Mouse (Mus musculus) spleen, adult 12 weeks (tissue): Measurements from ENCODE around the gene Slc4a11.
"Not testable (repeated sequence)": the region's sequence is repeated elsewhere in the genome, so short reads cannot be mapped to it uniquely, and the experiment has no call there.

Source experiments
- DNase-seq: peaks from one replicate; pipeline ENCODE4 v3.0.0; 2022; ENCODE audit warnings: low spot score

Slc4a11 gene

DNA sequence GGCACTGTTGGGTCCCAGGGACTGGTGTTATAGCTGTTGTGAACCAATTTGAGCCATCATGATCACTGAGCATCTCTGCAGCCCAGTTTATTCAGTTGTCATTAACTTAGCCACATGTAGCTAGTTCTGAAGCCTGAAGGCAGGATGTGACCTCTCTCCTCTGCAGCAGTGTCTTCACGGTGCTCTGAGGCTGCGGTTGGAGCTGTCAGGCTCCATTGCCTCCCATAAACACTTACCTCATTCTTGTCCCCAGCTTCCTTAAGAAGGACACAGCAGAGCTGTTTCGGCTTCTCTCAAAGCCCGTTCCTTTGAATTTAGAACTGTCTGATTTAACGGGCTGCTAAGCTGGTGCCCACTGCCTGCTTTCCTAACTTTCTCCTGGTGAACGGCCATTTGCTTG lies 17.4 kb downstream of the Slc4a11 start:
- no peak for DNase-seq

DNA sequence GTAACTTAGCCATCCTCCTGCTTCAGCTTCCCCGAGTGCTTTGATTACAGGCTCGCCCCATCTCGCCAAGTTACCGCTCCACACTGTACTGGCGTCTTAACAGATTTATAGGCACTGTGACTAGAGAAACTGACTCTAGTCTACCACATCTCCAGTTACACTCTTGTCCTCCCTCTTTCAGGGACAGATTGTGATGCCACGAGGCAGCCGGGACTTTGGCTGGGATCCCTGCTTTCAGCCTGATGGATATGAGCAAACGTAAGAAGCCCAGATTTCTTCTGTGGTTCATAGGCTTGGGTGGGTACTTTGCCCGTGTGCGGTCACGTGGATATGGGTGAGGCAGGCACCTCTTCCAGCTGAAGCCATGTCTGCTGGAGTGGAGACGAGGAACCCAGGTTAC lies 18.2 kb downstream of the Slc4a11 start:
- DNase-seq, result no peak

DNA sequence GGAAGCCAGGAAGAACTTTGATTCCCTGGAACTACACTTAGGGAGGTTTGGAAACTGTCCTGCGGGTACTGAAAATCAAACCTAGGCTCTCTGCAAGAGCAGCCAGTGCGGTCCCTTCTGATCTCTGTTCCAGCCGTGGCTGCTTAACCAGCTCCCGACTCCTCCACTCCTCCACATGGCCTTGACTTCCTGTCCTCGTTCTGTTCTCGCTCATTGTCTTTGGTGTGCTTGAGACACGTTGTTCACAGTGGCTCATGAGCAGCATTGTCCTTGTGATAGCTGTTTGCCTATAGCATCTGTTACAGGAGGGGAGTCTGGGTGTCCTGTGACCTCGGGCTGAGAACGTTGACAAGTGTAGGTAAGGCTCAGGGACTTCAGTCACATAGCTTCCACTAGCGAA lies 20.1 kb downstream of the Slc4a11 start:
- DNase-seq, result no peak

DNA sequence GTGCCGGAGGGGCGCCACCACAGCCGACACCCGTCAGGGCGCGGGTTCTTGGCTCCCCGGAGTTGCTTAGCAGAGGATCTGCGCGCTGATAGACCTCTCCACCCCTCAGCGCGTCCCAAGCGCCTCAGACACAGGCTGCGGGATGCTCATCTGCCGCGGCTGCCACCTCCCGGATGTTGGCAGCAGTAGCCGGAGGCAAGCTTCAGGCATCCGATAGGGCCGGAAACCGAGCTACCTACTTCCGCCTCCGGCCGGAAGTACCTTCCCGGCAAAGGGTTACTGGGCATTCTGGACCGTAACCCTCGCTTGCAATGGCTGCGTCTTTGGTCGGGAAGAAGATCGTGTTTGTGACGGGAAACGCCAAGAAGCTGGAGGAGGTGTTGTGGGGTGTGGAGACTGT lies 29.8 kb downstream of the Slc4a11 start, which contains the start of gene Itpa:
TSS of gene Itpa (plus strand) at position 52 of the 400 bp plus-strand sequence.
- peak; percentile 76 for DNase-seq

DNA sequence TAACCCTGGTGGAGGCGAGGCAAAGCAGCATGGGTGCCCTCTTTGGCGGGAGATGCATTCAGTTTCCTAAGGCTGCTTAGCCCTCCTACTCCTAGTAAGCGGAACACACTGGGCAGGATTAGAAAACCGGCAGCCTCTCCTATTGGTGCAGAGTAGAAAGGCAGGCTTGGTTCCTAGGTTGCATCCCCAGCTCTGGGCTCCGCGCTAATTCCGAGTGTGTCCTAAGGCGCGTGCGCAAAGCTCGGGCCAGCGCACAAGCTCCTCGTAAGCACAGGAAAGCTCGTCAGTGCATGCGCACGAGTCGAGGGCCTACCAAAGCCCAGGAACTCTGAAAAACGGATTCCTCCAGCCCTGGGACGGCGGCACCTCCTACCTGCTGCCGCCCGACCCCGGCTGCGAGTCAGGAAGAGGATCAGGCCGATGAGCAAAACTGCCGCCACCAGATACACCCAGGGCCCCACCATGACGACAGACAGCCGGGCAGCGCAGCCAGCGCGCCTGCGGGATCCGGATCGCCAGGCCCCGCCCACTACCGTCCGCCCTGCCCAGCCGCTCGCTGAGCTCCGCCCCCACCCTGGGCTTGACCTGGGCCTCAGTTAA lies 33.1 kb downstream of the Slc4a11 start, which contains the start of gene Ddrgk1:
TSS of gene Ddrgk1 (minus strand) at position 558 of the 600 bp plus-strand sequence.
- DNase-seq, result peak; percentile 89

DNA sequence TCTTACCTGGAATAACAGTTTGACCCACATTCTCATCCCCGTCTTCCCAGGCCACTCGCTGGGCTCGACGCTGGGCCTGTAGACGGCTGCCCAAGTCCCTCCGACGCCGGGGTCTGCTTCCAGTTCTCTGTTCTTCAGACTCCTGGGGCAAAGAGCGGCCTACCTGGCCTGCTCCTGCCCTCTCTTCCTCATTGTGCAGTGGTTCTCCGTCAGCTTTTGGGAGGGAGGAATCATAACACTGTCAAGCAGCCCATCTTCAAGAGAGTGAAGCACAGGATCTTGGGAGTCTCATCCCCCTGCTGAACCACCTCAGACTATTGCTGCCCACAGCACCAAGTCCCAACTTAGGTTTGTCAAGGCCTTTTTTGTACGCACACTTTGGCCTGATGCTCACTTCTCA lies 34.0 kb downstream of the Slc4a11 start:
- no peak for DNase-seq

DNA sequence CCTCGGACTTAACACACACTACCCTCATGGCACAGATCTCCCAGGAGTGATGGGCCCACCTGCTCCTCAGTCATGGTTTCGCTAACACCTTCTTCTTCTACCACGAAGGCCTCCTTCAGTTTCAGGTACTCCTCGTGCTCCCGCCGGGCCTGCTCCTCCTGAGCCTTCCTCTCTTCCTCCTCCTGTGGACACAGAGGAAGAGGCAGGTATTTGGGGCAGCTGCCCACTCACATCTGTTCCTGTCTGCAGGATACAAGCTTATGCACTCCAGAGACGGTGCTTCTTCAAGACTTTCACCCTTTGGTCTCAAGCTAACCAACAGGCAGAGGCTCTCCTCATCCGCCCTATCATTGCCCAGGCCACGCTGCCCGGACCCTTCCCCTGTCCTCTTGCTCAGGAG lies 38.8 kb downstream of the Slc4a11 start:
- DNase-seq, result no peak

DNA sequence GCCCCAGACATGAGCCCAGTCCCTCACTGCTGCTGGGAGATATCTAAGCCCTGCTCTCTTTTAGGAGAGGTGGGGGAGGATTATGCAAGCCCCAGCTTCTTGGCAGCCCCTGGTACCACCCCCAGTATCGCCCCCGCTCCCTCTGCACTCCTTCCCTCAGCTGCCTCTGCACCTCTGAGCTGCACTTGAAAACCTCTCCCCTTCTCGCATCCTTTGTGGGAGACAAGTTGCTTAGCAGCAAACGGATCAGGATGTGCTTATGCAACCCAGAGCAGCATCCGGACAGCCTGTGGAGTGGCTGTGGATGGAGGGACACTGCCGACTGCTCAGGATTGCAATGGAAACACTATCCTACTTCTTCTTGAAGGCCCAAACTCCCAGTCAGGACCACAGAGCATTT lies 39.8 kb downstream of the Slc4a11 start:
- no peak for DNase-seq

DNA sequence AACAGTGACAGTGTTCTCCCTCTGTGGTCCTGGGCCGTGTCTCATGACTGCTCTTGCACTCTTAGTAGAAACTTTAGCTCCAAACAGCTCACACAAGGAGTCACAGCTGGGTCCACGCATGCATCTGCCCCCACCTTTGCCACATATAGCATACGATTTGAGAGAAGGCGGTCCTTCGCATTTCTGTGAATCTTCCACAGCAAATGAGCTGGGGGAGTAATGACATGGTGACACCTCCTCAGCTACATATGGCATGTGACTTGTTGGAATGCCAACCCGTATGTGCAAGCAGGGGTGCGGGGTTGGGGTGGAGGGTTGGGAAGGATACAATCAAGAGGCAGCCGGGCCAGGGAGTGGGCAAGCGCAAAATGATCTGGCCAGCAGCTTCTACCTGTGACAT lies 40.8 kb downstream of the Slc4a11 start:
- DNase-seq, result no peak

DNA sequence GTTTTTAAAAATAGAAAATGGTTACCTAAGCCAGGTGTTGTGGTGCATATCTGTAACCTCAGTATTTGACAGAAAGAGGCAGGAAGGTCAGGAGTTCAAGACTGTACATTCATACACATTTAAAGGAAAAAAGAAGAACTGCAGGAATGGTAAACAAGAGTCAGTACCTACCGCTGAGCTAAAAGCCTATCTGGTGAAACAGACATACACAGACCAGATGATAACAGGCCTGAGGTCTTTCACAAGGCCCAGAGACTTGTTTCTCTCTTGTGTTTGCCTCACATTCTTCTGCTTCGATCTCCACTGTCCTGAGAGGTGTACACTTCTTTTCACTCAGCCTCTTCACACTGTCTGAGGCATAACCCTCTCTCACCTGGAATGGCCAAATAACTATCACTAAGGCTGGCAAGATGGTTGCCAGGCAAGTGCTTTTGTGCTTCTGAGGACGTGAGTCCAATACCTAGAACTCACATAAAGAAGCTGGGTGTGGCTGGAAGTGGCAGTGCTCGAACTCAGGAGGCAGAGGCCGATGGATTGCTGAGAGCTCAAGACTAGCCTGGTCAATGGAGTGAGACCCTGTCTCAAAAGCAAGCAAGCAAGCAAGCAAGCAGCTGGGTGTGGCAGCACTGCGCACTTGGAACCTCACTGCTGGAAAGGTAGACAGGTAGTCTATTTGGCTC lies 41.5 kb downstream of the Slc4a11 start:
- DNase-seq, result peak; percentile 31

DNA sequence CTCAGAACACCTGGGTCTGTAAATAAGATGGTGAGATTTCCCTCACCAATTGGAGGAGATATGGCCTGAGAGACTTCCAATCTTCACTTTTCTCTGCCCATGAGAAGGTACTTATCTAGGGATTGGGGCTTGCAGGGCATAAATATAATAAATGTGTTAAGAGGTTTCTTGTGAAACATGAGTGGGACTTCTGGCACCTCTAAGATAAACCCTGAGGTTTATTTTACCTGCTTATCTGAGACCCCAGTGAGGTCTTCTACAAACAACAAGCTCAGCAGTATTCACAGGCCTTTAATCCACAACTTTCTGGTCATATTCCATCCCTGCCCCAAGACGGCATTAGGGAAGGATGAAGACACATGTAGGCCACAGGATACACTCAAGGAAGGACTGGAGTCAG lies 43.6 kb downstream of the Slc4a11 start:
- no peak for DNase-seq

DNA sequence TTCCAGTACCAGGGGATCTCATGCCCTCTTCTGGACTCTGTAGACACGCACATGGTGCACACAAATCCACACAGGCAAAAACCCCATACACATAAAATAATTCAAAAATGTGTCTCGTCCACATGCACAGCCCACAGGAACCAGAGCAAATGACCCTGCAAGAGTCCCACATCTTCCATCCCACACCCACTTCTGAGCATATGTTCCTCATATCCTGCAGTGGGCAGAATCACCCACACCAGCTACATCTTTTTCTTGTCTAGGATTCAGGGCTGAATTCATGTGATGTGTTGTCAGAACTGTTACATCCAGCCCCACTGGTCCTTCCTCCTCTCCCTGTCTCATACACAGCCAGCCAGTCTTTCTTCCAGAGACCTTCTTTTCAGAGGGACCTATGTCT lies 44.0 kb downstream of the Slc4a11 start:
- DNase-seq, result no peak

DNA sequence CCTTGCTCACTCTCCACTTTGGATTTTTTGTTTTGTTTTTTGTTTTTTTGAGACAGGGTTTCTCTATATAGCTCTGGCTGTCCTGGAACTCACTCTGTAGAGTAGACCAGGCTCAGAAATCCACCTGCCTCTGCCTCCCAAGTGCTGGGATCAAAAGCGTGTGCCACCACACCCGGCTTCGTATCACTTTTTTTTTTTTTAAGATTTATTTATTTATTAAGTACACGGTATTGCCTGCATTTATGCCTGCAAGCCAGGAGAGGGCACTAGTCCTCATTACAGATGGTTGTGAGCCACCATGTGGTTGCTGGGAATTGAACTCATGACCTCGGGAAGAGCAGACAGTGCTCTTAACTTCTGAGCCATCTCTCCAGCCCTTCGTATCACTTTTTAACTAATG lies 48.3 kb downstream of the Slc4a11 start:
- not testable (repeated sequence) for DNase-seq

DNA sequence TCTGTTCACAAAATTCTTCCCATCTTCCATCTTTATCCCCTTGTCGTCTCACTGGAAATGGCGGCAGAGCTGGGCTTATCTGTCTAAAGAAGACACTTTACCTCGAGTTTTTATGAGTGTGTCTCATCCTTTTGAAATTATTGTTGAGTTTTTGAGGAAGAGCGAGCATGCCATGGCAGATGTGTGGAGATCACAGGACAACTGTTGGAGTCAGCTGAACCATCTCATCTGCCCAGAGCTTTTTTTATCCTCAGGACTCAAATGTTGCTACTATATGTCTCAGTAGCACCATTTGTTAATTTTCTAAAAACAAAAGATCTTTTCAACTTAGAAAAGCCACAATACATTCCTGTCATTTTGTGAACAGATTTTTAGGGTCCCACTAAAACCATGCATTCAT lies 52.1 kb downstream of the Slc4a11 start:
- DNase-seq, result no peak

DNA sequence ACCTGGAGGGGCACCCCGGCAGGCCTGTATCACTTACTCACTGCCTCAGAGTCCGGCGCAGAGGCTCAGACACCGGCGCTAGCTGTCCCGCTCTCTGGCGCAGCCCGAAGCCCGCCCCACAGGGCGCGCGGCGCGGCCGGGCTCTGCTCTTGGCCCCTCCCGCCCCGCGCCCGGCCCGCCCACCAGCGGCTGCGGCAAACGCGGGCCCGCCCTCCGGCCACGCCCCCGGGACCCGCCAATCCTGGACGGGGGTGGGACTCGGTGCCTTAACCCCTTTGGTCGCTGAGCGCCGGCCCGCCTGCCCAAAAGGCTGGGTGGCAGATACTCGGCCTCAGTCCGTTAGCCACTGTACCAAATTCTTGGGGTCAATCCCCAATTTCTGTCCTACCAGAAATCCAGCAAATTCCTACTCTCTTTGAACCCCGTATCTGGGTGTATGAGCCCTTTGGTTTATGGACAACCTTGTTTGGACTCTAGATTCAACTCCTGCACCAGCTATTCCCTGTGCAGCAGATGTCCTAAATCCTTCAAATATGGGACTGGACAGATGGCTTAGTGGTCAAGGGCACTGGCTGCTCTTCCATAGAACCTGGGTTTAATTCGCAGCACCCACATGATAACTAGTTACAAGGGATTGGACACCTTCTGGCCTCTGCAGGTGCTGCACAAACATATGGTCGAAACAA lies 54.5 kb downstream of the Slc4a11 start, which contains the start of gene Lzts3:
TSS of gene Lzts3 (minus strand) at position 120 of the 686 bp plus-strand sequence.
- peak; percentile 89 for DNase-seq

DNA sequence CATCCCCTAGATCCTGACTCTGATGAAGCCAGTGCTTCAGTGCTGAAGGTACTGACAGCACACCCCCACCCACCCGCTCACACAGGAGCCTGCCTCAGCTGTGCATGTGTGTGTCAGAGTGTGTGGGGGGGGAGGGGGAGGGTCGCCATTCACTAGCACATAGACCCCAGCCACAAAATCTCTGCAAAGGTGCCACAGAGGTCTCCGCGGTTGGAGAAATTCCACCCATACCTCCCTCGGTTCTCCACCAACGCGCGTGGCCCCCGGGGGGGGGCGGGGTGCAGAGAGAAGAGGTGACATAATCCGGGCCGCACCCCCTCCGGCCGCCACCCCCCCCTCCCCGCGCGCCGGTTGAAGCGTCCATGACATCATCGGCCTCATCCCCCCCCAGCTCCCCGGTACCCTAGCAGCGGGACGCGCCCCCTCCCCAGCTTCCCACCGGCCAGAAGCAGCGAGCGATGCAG lies 55.1 kb downstream of the Slc4a11 start:
- DNase-seq, result no peak

DNA sequence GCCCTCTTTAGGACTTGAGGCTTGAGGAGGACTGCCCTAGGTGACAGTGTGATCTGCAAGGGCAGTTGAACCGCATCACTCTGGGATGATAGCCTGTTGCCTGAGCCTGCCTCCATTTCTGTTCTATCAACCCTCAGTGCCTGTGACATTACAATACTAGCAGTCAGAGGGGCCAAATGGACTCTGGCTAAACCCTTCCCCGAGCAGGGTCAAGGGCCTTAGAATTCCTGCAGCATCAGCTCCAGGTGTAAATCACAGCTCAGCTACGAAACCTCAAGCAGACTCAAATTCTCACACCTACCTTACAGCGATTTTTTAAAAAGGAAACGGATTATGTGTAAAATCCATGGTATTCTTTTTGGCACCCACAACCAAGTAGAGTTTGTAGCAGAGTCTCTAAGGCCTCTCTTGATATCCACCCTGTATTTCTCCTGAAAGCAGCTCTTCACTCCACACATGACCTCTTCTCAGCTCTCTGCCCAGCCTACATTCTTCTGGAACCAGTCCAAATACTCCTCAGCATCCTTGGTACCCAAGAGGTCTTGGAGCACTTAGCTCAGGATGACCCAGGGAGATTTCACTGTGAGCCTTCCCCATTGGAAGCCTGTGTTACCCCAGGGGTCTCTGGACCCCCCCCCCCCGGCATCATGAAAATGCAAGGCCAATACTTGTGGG lies 55.8 kb downstream of the Slc4a11 start:
- DNase-seq, result no peak

DNA sequence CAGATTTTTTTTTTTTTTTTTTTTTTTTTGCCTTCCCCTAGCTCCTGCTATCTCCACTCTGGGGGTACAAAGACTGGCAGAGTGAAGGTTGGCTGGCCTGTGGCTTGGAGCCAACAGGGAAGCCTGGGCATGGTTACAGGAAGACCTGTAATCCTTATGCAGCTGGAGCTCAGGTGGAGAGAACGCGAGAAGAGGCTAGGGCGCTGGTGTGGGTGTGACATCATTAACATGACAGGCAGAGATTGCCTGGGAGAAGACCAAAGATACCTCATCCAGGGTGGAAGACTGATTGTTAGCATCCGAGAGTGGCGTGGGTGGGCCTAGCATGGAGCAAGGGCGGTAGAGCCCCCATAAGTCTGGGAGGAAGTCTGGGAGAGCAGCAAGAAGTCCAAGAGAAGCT lies 58.0 kb downstream of the Slc4a11 start:
- no peak for DNase-seq

DNA sequence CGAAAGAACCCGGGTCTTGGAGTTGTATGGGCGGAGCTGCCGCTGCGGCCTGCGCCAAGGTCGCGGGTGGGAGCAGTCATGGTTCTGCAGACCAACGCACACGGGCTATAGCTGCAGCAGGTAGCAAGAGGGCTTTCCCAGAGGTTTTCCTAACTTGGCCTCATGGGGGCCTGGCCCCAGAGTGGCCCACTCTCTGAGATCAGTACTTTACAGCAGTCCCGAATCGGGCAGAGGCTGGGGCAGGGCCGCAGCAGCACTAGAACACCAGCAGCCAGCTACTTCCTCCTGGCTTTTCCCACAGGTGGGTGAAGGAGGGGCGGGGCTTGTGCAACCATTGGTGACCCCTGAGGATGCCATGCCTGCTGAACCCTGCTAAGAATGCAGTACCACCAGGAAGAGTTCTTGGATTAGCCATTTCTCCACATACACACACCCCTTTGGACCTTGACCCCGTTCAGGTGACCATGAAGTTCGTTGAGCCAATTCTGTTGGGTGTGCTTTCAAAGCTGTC lies 59.2 kb downstream of the Slc4a11 start:
- no peak for DNase-seq

DNA sequence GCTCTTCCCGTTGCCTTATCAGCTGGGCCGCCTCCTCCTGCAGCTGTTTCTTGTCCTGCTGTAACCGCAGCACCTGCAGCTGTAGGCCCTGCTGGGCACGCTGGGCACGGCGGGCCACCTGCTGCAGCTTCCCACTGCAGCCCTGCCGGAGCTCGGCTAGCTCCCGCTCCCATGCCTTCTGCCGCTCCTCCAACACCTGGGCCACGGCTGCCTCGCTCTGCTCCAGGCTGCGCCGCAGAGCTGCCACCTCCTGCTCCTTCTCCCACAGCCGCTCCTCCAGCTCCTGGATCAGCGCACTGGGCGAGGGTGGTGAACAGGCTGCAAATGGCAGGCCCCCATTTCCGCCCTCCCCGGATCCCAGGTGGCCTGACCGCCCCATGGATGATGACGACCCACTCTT lies 61.5 kb downstream of the Slc4a11 start:
- no peak for DNase-seq

DNA sequence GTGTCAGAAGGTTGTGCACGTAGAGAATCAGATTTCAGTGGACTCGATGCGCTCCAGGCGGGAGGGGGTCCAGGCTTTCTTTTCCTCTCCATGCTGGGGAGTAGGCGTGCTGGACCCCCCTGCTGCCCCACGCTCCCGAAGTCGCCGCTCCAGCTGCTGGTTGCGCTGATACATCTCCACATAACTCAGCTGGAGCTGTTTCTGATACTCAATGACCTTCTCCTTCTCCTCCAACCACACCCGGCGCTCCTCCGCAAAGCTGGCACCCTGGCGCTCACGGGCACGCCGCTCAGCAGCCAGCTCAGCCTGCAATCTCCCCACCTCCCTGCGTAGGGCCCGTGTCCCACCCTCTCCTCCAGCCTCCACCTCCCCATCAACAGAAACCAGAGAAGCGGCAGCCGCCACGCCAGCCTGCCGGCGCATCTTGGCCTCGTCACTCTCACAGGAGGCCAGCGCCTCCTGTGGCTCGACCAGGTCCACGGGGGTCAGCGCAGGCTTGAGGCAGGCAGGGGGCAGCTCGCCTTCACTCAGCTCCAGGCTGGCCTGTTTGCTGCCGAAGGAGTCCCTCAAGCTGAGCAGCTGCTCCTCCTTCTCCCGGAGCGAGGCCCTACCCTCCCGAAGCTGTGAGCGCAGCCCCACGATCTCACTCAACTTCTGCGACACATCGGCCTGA lies 62.4 kb downstream of the Slc4a11 start:
- DNase-seq, result no peak
